Mouse (Mus musculus) intestine, postnatal 0 days (tissue): ENCODE results near the gene Gprasp1. TPM values are rescaled to one million over a fixed set of nuclear protein-coding genes. Genes with fewer than 3 reads are reported as not detected.
"Not testable (repeated sequence)": the region's sequence is repeated elsewhere in the genome, so short reads cannot be mapped to it uniquely, and the experiment has no call there.

Experiments used
- ATAC-seq: fragments of 200-750 bp; cut with Nextera tagmentation; 2 replicates; pipeline ENCODE4 v1.8.0; 2017; ENCODE audit warnings: mild to moderate bottlenecking, moderate TSS enrichment, moderate library complexity
- H3K27ac ChIP-seq: fragments of 300-500 bp; sonication (generic); 2 replicates; pipeline ENCODE4 v1.5.1; 2014; ENCODE audit warnings: mild to moderate bottlenecking, low read depth, low read length, moderate library complexity
- H3K27me3 ChIP-seq: fragments of 300-500 bp; sonication (generic); replicated peaks from 2 replicates; pipeline ENCODE4 v1.6.1; 2014; ENCODE audit warnings: low read length, mixed read lengths; ENCODE audit not compliant: control insufficient read depth, insufficient read depth
- H3K36me3 ChIP-seq: fragments of 300-500 bp; sonication (generic); 2 replicates; pipeline ENCODE4 v1.6.1; 2014; ENCODE audit warnings: mild to moderate bottlenecking, moderate library complexity; ENCODE audit not compliant: control insufficient read depth, insufficient read depth
- H3K4me1 ChIP-seq: fragments of 300-500 bp; sonication (generic); replicated peaks from 2 replicates; pipeline ENCODE4 v1.6.1; 2014; ENCODE audit warnings: antibody characterized with exemption, low read length, mixed read lengths; ENCODE audit not compliant: control insufficient read depth, insufficient read depth
- H3K4me2 ChIP-seq: fragments of 300-500 bp; sonication (generic); replicated peaks from 2 replicates; pipeline ENCODE4 v1.6.1; 2014; ENCODE audit warnings: low read depth, mild to moderate bottlenecking, moderate library complexity
- H3K4me3 ChIP-seq: fragments of 300-500 bp; sonication (generic); 2 replicates; pipeline ENCODE4 v1.5.1; 2014; ENCODE audit warnings: low read depth, low read length
- H3K9ac ChIP-seq: fragments of 300-500 bp; sonication (generic); 2 replicates; pipeline ENCODE4 v1.6.1; 2014; ENCODE audit warnings: mild to moderate bottlenecking, low read depth, low read length
- H3K9me3 ChIP-seq: fragments of 300-500 bp; sonication (generic); 2 replicates; pipeline ENCODE4 v1.6.1; 2016; ENCODE audit warnings: mixed run types; ENCODE audit not compliant: control insufficient read depth
- CTCF ChIP-seq: sonication (generic); IDR thresholded peaks from 2 replicates; pipeline ENCODE4 v1.5.1; 2016; ENCODE audit warnings: low read depth, mild to moderate bottlenecking, control low read depth, antibody characterized with exemption, moderate library complexity
- WGBS: fragments of 180-500 bp; shearing (Covaris S2); extraction: QIAGEN DNeasy Blood & Tissue Kit; methylation state at CpG from one replicate; pipeline ENCODE4 v1.1.7; 2014; 5-methylcytosine and 5-hydroxymethylcytosine counted together
- microRNA counts: library from miRNA; unstranded; fragments of <30 nt; microRNA quantifications from one replicate; lab custom pipeline; 2016
- microRNA-seq: library from miRNA; unstranded; fragments of <30 nt; microRNA quantifications from one replicate; pipeline ENCODE4, GENCODE M21; 2016
- polyA plus RNA-seq: library from polyadenylated mRNA; unstranded; fragments of >200 nt; fragmentation: Nextera tagmentation; extraction: Ambion mirVana; gene quantifications from 2 replicates; pipeline ENCODE4 v1.2.1, GENCODE M21; 2015

Gprasp1 gene
- polyA plus RNA-seq, 1 experiment from 2014 or later, result 11.0 TPM

DNA sequence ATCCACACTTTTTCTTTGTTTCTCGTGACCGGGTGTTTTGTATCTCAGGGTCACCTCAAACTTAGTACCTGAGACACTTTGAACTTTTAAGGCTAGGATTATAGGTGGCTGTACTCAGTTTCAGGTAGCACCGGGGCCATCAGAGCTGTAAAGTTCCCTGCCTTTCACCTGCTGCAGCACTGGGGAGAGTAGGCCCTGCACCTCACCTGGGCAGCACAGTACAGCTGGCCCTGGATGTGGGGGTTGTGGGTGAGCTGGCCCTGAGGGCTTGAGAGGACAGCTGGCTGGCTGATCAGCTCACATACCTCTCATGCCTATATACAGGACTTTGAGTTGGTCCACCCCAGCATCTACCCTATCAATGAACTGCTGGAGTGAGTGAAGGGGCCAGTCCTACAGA lies 61.6 kb downstream of the Gprasp1 start:
- ATAC-seq, result no peak
- Histone ChIP-seq H3K27ac (no peak overlapping the region), H3K27me3 (no peaks in the 10 kb centered on the region), H3K4me3 (no peak overlapping the region), H3K9me3 (no peaks in the 10 kb centered on the region), H3K4me1 (no peaks in the 10 kb centered on the region), H3K36me3 (no peaks in the 10 kb centered on the region), H3K4me2 (no peak overlapping the region), H3K9ac (no peak overlapping the region)
- 92% methylated on average over 3 of the region's 3 CpGs for WGBS
- no peak for TF ChIP-seq CTCF

DNA sequence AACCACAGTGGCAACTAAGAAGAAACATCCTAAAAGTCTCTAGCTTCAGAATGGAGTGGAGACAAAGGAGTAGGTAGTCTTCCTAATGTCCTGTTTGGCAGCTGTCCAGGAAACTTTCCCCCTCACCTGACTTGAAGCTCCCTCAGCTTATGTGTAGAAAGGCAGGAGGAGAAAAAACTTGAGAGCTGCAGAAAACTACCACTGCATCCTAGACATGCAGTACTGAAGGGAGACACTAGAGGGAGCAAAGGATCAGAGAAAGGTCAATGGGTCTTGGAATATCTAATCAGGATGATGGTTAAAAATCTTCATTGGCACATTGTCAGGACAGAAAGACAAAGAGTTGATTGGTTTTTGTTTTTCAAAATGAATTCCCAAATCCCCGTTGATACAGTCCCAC lies 63.2 kb downstream of the Gprasp1 start:
- WGBS, result 19% methylated on average over 1 of the region's 1 CpGs
- no peaks in the 10 kb centered on the region for H3K36me3 ChIP-seq
- H3K9ac ChIP-seq, result no peak overlapping the region
- ATAC-seq, result no peak
- no peak overlapping the region for H3K27ac ChIP-seq
- H3K9me3 ChIP-seq, result no peaks in the 10 kb centered on the region
- H3K4me2 ChIP-seq, result no peak overlapping the region
- H3K4me1 ChIP-seq, result no peaks in the 10 kb centered on the region
- peak; percentile 79 for TF ChIP-seq CTCF
- no peaks in the 10 kb centered on the region for H3K27me3 ChIP-seq
- no peak overlapping the region for H3K4me3 ChIP-seq

GRCm38 (mm10) chrX:135835896-135836295 lies 93.4 kb downstream of the Gprasp1 start:
- H3K27me3 ChIP-seq, H3K27ac ChIP-seq, H3K4me2 ChIP-seq, H3K9me3 ChIP-seq, H3K36me3 ChIP-seq, ATAC-seq, H3K9ac ChIP-seq, H3K4me1 ChIP-seq, H3K4me3 ChIP-seq: not testable (repeated sequence)
- 44% methylated on average over 1 of the region's 1 CpGs for WGBS

DNA sequence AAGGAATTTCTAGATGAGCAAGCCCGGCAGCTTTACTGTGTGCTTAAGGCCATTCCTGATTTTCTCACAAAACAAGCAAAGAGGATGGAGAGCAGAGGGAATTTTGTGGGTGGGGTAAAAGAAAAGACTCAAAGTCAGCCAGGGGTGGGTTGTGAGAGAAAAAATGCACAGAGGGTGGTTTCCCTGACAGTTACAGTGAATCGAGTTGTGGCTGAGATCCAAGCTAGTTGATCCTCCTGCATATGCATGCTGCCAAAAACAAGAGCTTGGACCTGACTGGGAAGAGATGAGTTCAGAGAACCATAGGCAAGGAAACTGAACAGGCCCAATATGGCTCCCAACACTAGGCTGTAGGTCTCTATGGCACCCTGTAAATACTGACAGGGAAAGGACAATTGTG lies 95.4 kb downstream of the Gprasp1 start:
- Histone ChIP-seq H3K9me3 (no peaks in the 10 kb centered on the region), H3K4me3 (no peak overlapping the region)
- no peak for ATAC-seq

DNA sequence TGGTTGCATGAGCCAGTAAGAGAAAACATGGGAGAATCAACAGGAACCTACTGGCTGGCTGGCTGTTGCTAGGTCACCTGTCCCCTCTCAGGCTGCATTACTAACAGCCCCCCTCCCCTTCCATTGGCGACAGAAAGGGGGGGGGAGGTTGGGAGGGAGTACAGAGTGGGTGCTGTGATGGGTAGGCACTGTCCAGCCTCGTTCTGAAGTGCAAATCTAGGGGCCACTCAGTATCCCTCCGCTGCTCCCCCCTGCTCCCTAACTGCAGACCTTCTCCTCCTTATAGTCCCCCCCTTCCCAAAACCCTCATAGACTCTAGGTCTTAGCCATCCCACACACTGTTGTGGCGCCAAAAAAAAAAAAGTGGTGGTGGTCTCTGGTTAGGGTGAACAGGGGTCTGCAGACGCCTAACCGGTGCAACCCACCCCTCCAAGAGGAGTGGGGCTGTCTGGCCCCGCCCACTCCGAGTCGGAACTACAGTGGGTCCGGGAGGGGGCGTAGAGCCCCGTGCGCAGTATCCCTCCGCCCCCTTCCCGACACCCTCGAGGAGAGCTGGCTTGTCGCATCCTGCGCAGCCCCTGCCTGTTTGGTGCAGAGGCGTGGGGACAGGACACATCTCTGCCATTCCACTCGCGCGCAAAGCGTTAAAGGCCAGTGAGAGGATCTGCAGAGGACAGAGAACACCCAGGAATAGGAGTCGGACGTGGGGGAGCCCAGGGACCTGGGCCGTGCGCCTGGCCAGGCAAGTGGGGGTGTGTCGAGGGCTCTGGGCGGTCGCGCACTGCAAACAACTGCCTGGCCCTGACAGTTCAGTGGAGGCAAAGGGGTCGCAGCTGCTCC lies 96.2 kb downstream of the Gprasp1 start, which contains the start of gene Gprasp2:
TSS of gene Gprasp2 (plus strand) at position 514 of the 840 bp plus-strand sequence.
- H3K4me1 ChIP-seq, H3K36me3 ChIP-seq, H3K27ac ChIP-seq, H3K27me3 ChIP-seq, H3K9ac ChIP-seq, H3K9me3 ChIP-seq: not testable (repeated sequence)
- Histone ChIP-seq H3K4me2 (peak within 1 kb of the TSS; percentile 63), H3K4me3 (peak within 1 kb of the TSS; percentile 28)
- ATAC-seq, result peak; percentile 13; the same call in 1 of the 2 replicates
- WGBS, result 21% methylated on average over 27 of the region's 32 CpGs

More for the DNA sequence above, 95.4 kb downstream of the Gprasp1 start:
- no peak for TF ChIP-seq CTCF
- Histone ChIP-seq H3K4me2 (no peak overlapping the region), H3K9ac (no peak overlapping the region), H3K36me3 (no peaks in the 10 kb centered on the region), H3K27me3 (no peaks in the 10 kb centered on the region), H3K27ac (no peak overlapping the region), H3K4me1 (no peaks in the 10 kb centered on the region)
- WGBS, result 79% methylated on average over 2 of the region's 2 CpGs

GRCm38 (mm10) chrX:135839397-135840391 lies 97.2 kb downstream of the Gprasp1 start:
- not testable (repeated sequence) for H3K36me3 ChIP-seq, H3K9me3 ChIP-seq, H3K27me3 ChIP-seq, H3K9ac ChIP-seq, H3K27ac ChIP-seq, ATAC-seq, H3K4me1 ChIP-seq
- peak overlapping the region; percentile 63 for H3K4me2 ChIP-seq
- peak overlapping the region; percentile 28 for H3K4me3 ChIP-seq
- peak; percentile 67 for TF ChIP-seq CTCF
- WGBS, result 24% methylated on average over 15 of the region's 17 CpGs

MicroRNAs encoded within 50 kb of the gene (microRNA counts, 519-probe panel; counts per million panel counts)
- not detected for microRNA mmu-miR-1970 (lab: Ali Mortazavi, UCI)

Small RNA genes lying within 50 kb of the gene (microRNA-seq; reads per million reads assigned to microRNA genes)
- gene Mir1970 (not detected), gene Mir7646 (not detected)

Other genes starting within 250 kb of the Gprasp1 start
- not detected in 2 replicates for gene AV320801, start 248.1 kb upstream of the Gprasp1 start, polyA plus RNA-seq
- 0.80 and 0.90 TPM in 2 replicates for gene Nxf7, start 144.0 kb upstream of the Gprasp1 start, polyA plus RNA-seq
- gene Prame, start 115.0 kb upstream of the Gprasp1 start, polyA plus RNA-seq, result not detected in 2 replicates
- not detected in 2 replicates for gene Tcp11x2, start 48.9 kb upstream of the Gprasp1 start, polyA plus RNA-seq
- not detected in 2 replicates for gene Tmsb15a, start 17.5 kb upstream of the Gprasp1 start, polyA plus RNA-seq
- 4.3 and 4.8 TPM in 2 replicates for gene Armcx5, start within 50 bp of the Gprasp1 start, polyA plus RNA-seq
- gene Bhlhb9, start 54.9 kb downstream of the Gprasp1 start, polyA plus RNA-seq, result 9.2 and 10.0 TPM in 2 replicates
- gene Gprasp2, start 96.3 kb downstream of the Gprasp1 start, polyA plus RNA-seq, result 4.7 and 5.6 TPM in 2 replicates